Mouse (Mus musculus) lung, adult 2 months (tissue): ENCODE data around the gene Wdr34.

Experiments
- CTCF ChIP-seq: fragments of 200-500 bp; IDR thresholded peaks from 2 replicates; pipeline ENCODE4 v1.5.1; 2011; ENCODE audit warnings: mild to moderate bottlenecking, low read length, control low read depth; ENCODE audit not compliant: insufficient read depth
- POLR2A ChIP-seq: fragments of 200-500 bp; IDR thresholded peaks from 2 replicates; pipeline ENCODE4 v1.6.1; 2011; ENCODE audit warnings: low read depth, mild to moderate bottlenecking, control low read depth, low read length, borderline replicate concordance; ENCODE audit errors: extremely low read depth

DNA sequence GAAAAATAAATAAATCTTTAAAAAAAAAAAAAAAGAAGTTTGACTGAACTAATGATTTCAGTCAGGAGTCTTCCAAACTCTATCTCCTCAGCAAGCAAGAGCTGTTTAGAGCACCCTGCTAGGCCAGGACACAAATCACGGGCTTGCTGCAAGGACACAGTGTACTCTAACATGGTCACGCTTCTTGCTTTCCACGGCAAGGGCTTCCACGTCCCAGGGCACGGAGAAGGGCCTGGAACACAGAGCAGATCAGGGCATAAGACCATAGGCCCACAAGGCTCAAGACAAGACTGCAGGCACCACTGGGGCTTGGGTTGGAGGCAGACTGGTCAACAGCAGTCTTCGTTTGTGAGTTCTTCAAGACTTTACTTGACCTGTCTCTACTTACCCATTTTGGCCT, 1.6 kb downstream of the Wdr34 start:
- TF ChIP-seq CTCF (no peak), POLR2A (no peak)
